Mouse (Mus musculus) heart, postnatal 0 days (tissue): ENCODE results near the gene Mageb18.

Experiments
- CTCF ChIP-seq: IDR thresholded peaks from 2 replicates; pipeline ENCODE4 v1.5.1; 2016; ENCODE audit warnings: antibody characterized with exemption, control low read depth, low read depth
- EP300 ChIP-seq: IDR thresholded peaks from 2 replicates; pipeline ENCODE4 v1.6.1; 2016; ENCODE audit warnings: antibody characterized with exemption, low read depth

- peak; percentile 37 for TF ChIP-seq CTCF
- TF ChIP-seq EP300: no peak
These were observed 2.0 kb downstream of the Mageb18 start for GRCm38 (mm10) chrX:92597324-92597723.
